Mouse (Mus musculus): ENCODE data around the gene Bpifb3.
A peak's percentile ranks its signal among the peaks of the same experiment; 100 is the strongest.

Bpifb3 gene

GRCm38 (mm10) chr2:153953836-153954235 is 35.8 kb downstream of the Bpifb3 start:
- H3K27me3 ChIP-seq (ENCODE audit: insufficient read depth, low read length): peaks cover 6% of the 10 kb centered on the region
- no peak for TF ChIP-seq NANOG (IDR thresholded peaks at IDR 0.05; ENCODE audit: borderline replicate concordance, low read length)
- TF ChIP-seq CTCF (conservative IDR thresholded peaks at IDR 0.05; ENCODE audit: low read length): peak; percentile 81
- H3K9me3 ChIP-seq (ENCODE audit: low read length): no peaks in the 10 kb centered on the region

DNA sequence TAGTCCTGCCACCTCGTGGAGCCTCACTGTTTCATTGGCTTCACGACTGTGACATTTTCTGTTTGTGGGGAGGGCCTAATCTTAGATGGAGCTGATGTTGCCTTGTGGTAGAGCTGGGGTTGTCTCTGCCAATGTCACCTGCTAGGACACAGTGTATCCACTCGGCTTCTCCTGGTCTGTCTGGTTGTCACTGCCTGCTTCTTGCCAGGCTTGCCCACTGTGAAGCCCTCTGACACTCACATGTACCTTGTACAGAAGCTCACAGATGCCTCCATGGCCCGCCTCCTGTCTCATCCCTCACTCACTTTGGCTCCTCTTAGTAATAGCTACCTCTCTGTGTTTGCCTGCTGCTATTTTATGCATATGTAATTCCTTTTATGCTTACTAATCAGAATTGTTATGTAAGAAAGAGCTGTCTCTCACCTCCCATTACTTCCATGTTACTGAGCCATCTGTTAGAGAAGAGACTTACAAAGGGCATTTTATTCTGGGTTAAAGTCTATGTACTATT is 44.8 kb downstream of the Bpifb3 start:
- Histone ChIP-seq H3K4me1 (replicated peaks; ENCODE audit: low read depth, low read length) (no peaks in the 10 kb centered on the region), H3K4me3 (replicated peaks; ENCODE audit: low read length) (no peak overlapping the region), H3K27me3 (ENCODE audit: insufficient read depth, low read length) (no peaks in the 10 kb centered on the region), H3K9me3 (ENCODE audit: low read length) (no peaks in the 10 kb centered on the region), H3K36me3 (ENCODE audit: insufficient read depth, low read length) (no peaks in the 10 kb centered on the region)
- TF ChIP-seq POU5F1 (IDR thresholded peaks at IDR 0.05; ENCODE audit: borderline replicate concordance, low read length) (no peak), CTCF (conservative IDR thresholded peaks at IDR 0.05; ENCODE audit: low read length) (no peak), NANOG (IDR thresholded peaks at IDR 0.05; ENCODE audit: borderline replicate concordance, low read length) (no peak)

More at GRCm38 (mm10) chr2:153953836-153954235, 35.8 kb downstream of the Bpifb3 start:
- Histone ChIP-seq H3K4me3 (replicated peaks; ENCODE audit: low read length) (peak overlapping the region; percentile 76), H3K36me3 (ENCODE audit: insufficient read depth, low read length) (no peaks in the 10 kb centered on the region), H3K4me1 (replicated peaks; ENCODE audit: low read depth, low read length) (peaks cover 6% of the 10 kb centered on the region; the same call in 1 of the 2 replicates)

GRCm38 (mm10) chr2:153963334-153963733 is 45.3 kb downstream of the Bpifb3 start:
- H3K4me3 ChIP-seq (replicated peaks; ENCODE audit: low read length): no peak overlapping the region
- H3K9me3 ChIP-seq (ENCODE audit: low read length): no peaks in the 10 kb centered on the region
- no peaks in the 10 kb centered on the region for H3K27me3 ChIP-seq (ENCODE audit: insufficient read depth, low read length)
- TF ChIP-seq NANOG (IDR thresholded peaks at IDR 0.05; ENCODE audit: borderline replicate concordance, low read length) (no peak), CTCF (conservative IDR thresholded peaks at IDR 0.05; ENCODE audit: low read length) (no peak), POU5F1 (IDR thresholded peaks at IDR 0.05; ENCODE audit: borderline replicate concordance, low read length) (no peak)
- H3K36me3 ChIP-seq (ENCODE audit: insufficient read depth, low read length): no peaks in the 10 kb centered on the region
- H3K4me1 ChIP-seq (replicated peaks; ENCODE audit: low read depth, low read length): no peaks in the 10 kb centered on the region

DNA sequence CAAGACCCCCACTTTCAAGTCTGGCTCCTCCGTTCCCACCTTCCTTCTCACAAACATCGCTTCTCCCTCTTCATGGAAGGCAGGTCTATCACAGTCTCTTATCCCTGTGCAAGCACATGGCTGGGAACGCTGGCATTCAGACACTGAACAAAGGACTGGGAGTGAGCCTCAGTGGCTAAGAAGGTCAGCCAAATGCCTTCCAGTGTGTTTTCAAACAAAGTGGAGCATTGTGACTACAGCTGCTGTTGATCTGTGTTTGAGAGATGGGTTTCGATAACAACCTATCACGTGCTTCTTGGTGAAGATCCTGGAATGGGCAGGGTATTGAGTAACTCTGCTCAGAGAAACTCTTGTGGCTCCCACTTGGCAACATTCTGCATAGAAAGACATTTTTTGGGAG is 52.2 kb downstream of the Bpifb3 start:
- H3K4me3 ChIP-seq (replicated peaks; ENCODE audit: low read length): no peak overlapping the region
- no peak for TF ChIP-seq CTCF (conservative IDR thresholded peaks at IDR 0.05; ENCODE audit: low read length)
- TF ChIP-seq NANOG (IDR thresholded peaks at IDR 0.05; ENCODE audit: borderline replicate concordance, low read length): no peak
- TF ChIP-seq POU5F1 (IDR thresholded peaks at IDR 0.05; ENCODE audit: borderline replicate concordance, low read length): no peak
- no peaks in the 10 kb centered on the region for H3K27me3 ChIP-seq (ENCODE audit: insufficient read depth, low read length)
- no peaks in the 10 kb centered on the region for H3K4me1 ChIP-seq (replicated peaks; ENCODE audit: low read depth, low read length)
- H3K9me3 ChIP-seq (ENCODE audit: low read length): no peaks in the 10 kb centered on the region
- no peaks in the 10 kb centered on the region for H3K36me3 ChIP-seq (ENCODE audit: insufficient read depth, low read length)

DNA sequence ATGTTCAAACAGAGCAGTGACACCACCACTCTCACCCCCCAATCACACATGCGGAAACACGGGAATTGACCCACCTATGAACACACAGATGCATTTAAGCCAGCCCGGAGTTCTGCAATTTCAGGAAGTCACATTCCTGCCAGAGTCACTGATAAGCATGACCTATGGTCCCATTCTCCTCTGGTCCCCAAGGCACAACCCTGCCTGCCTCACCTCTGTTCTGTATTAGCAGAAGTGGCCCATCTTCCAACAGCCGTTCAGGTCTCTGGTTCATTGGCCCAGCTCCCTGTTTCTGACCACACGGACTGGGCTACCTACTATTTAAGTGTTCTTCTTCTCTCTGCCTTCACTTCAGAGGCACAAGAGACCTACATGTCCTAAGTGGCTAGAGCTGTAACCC is 56.6 kb downstream of the Bpifb3 start, which contains the start of gene Bpifa6:
Bpifa6 (plus strand) TSS at position 364 of the 400 bp plus-strand sequence.
- no peaks in the 10 kb centered on the region for H3K9me3 ChIP-seq (ENCODE audit: low read length)
- H3K36me3 ChIP-seq (ENCODE audit: insufficient read depth, low read length): no peaks in the 10 kb centered on the region
- H3K4me3 ChIP-seq (replicated peaks; ENCODE audit: low read length): no peak within 1 kb of the TSS
- no peaks in the 10 kb centered on the region for H3K27me3 ChIP-seq (ENCODE audit: insufficient read depth, low read length)
- H3K4me1 ChIP-seq (replicated peaks; ENCODE audit: low read depth, low read length): no peaks in the 10 kb centered on the region
- TF ChIP-seq POU5F1 (IDR thresholded peaks at IDR 0.05; ENCODE audit: borderline replicate concordance, low read length) (no peak), NANOG (IDR thresholded peaks at IDR 0.05; ENCODE audit: borderline replicate concordance, low read length) (no peak), CTCF (conservative IDR thresholded peaks at IDR 0.05; ENCODE audit: low read length) (no peak)

Data from E14TG2a.4 (cell line).